8 mouse cellular contexts compared by ENCODE assay signal in the genomic region with DNA sequence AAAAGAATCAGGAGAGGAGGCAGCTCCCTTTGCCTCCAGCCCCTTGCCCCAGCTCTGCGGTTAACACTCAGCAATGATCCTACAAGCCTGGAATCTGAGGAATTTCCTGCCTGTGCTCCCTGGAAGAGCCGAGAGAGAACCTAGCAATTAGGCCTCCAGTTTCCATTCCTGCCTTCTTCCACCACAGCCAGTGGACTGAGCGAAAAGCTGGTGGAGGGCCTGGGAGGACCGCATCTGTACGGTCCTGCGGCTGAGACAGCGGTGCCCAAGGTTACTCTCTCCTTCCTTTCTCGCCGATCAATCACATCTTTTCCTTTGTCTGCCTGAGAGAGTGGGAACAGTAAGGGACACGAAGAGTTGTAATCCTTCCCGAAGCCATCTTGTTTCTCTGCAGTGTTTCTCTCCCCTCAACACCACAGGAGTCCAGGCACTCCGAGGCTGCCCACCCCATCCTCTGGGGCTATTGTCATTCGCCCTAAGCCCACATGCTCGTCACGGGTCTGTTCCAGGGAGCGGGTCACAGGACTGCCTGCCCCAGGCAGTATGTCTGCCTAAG. TPM values are rescaled to one million over a fixed set of nuclear protein-coding genes. Genes with fewer than 3 reads are reported as not detected.
DNase-seq lines count a peak whose midpoint lies in the region; ATAC-seq lines count a peak whose summit lies in the region.

No protein-coding gene starts in this region.

- peak overlapping the region; percentile 38 for H3K4me2 ChIP-seq in forebrain, embryonic 11.5 days (ENCODE audit: low read depth, low read length, severe bottlenecking)
- peak overlapping the region; percentile 7; the same call in 1 of the 2 replicates for H3K4me2 ChIP-seq in hindbrain, embryonic 15.5 days
- no peak overlapping the region for H3K4me2 ChIP-seq in liver, embryonic 15.5 days

- no peaks in the 10 kb centered on the region for H3K27me3 ChIP-seq in forebrain, embryonic 11.5 days (ENCODE audit: control insufficient read depth, insufficient read depth, low read length)
- no peaks in the 10 kb centered on the region for H3K27me3 ChIP-seq in hindbrain, embryonic 15.5 days
- no peaks in the 10 kb centered on the region for H3K27me3 ChIP-seq in liver, embryonic 15.5 days

- peak; percentile 63 for ATAC-seq in forebrain, embryonic 11.5 days (replicated peaks; ENCODE audit: low FRiP score)
- ATAC-seq in hindbrain, embryonic 15.5 days (ENCODE audit: low FRiP score, low read depth): peak; percentile 49; the same call in 1 of the 2 replicates
- ATAC-seq in liver, embryonic 15.5 days (ENCODE audit: insufficient read depth): no peak

- no peak overlapping the region for H3K4me3 ChIP-seq in forebrain, embryonic 11.5 days (ENCODE audit: low read depth, low read length)
- no peak overlapping the region for H3K4me3 ChIP-seq in hindbrain, embryonic 15.5 days
- H3K4me3 ChIP-seq in liver, embryonic 15.5 days (replicated peaks): no peak overlapping the region

- DNase-seq in adrenal gland, adult (ENCODE audit: inconsistent age in 2 of 2, low spot score in 1 of 2): peak; percentile 71 to 76
- DNase-seq in adrenal gland, adult 8-10 months: no peak
- DNase-seq in forebrain, embryonic 11.5 days (ENCODE audit: low spot score): peak; percentile 65
- DNase-seq in retina, embryonic 14.5 days (ENCODE audit: low spot score): peak; percentile 71
- no peak for DNase-seq in frontal cortex, adult 2 months (ENCODE audit: extremely low spot score in 1 of 2, low spot score in 1 of 2)
- no peak for DNase-seq in cerebellum, postnatal 36 days

- 1% methylated on average over 16 of the region's 16 CpGs for WGBS in forebrain, embryonic 11.5 days
- 4% methylated on average over 16 of the region's 16 CpGs for WGBS in hindbrain, embryonic 15.5 days
- 46% methylated on average over 16 of the region's 16 CpGs for WGBS in liver, embryonic 15.5 days (ENCODE audit: insufficient replicate concordance)

- peak overlapping the region; percentile 90 for H3K27ac ChIP-seq in forebrain, embryonic 11.5 days (ENCODE audit: low read depth, low read length)
- H3K27ac ChIP-seq in hindbrain, embryonic 15.5 days (replicated peaks): peak overlapping the region; percentile 73
- H3K27ac ChIP-seq in liver, embryonic 15.5 days (replicated peaks): peak overlapping the region; percentile 41; the same call in 1 of the 2 replicates

- peak overlapping the region; percentile 51 for H3K9ac ChIP-seq in forebrain, embryonic 11.5 days (ENCODE audit: low read length)
- no peak overlapping the region for H3K9ac ChIP-seq in hindbrain, embryonic 15.5 days
- no peak overlapping the region for H3K9ac ChIP-seq in liver, embryonic 15.5 days

- H3K36me3 ChIP-seq in forebrain, embryonic 11.5 days (ENCODE audit: control insufficient read depth, insufficient read depth, low read length): peaks cover 2% of the 10 kb centered on the region; the same call in 1 of the 2 replicates
- no peaks in the 10 kb centered on the region for H3K36me3 ChIP-seq in hindbrain, embryonic 15.5 days
- H3K36me3 ChIP-seq in liver, embryonic 15.5 days (replicated peaks): no peaks in the 10 kb centered on the region

- peaks cover 33% of the 10 kb centered on the region for H3K4me1 ChIP-seq in forebrain, embryonic 11.5 days (replicated peaks; ENCODE audit: control insufficient read depth, insufficient read depth, low read length)
- peaks cover 64% of the 10 kb centered on the region for H3K4me1 ChIP-seq in hindbrain, embryonic 15.5 days (replicated peaks)
- no peaks in the 10 kb centered on the region; the same call in 1 of the 2 replicates for H3K4me1 ChIP-seq in liver, embryonic 15.5 days (replicated peaks)

- no peaks in the 10 kb centered on the region for H3K9me3 ChIP-seq in forebrain, embryonic 11.5 days (ENCODE audit: control insufficient read depth, low read length)
- no peaks in the 10 kb centered on the region for H3K9me3 ChIP-seq in hindbrain, embryonic 15.5 days
- H3K9me3 ChIP-seq in liver, embryonic 15.5 days (replicated peaks): no peaks in the 10 kb centered on the region

RNA-seq across cellular contexts. Expression of a gene that starts 23.8 kb away (rescaled TPM):
- total RNA-seq in adrenal gland, adult 8-10 months (2022): 10 to 100 TPM; 14.7 to 23.3 (median 19.8) TPM
- 10.2 and 10.6 TPM in 2 replicates for polyA plus RNA-seq in forebrain, embryonic 11.5 days (2014; fragmentation: Nextera tagmentation; extraction: Ambion mirVana)
- 6.5 and 7.0 TPM in 2 replicates for polyA plus RNA-seq in hindbrain, embryonic 15.5 days (2015; fragmentation: Nextera tagmentation; extraction: Ambion mirVana)
- polyA plus RNA-seq in liver, embryonic 15.5 days (2015; fragmentation: Nextera tagmentation; extraction: Ambion mirVana): 0.67 and 0.92 TPM in 2 replicates
- polyA plus RNA-seq in frontal cortex, adult 2 months (2012; rRNA removed): 5.4 and 5.5 TPM in 2 replicates

Comparison
In these comparisons a context has a peak if more than half of its experiments do, and no peak if none do; other contexts are left out.
1. DNase-seq: peak in adrenal gland, adult (2 of 2), forebrain, embryonic 11.5 days (single experiment) and retina, embryonic 14.5 days (single experiment); none in adrenal gland, adult 8-10 months (single experiment), frontal cortex, adult 2 months (0 of 2) and cerebellum, postnatal 36 days (0 of 2).
2. Peak in every context shown above with its lines, with median percentiles within 50 percentile points of each other: H3K27ac ChIP-seq.